Mouse (Mus musculus): ENCODE measurements around the gene Ksr1.

GRCm38 (mm10) chr11:79072108-79072507 is 74.1 kb downstream of the Ksr1 start:
- TF ChIP-seq CTCF (IDR thresholded peaks at IDR 0.05; ENCODE audit: control insufficient read depth, insufficient read depth, insufficient read length) (no peak), USF1 (IDR thresholded peaks at IDR 0.05; ENCODE audit: low read depth) (no peak), MAX (IDR thresholded peaks at IDR 0.05) (no peak), MYOG (IDR thresholded peaks at IDR 0.05; ENCODE audit: control insufficient read depth, extremely low read depth, insufficient read length) (no peak), CEBPB (IDR thresholded peaks at IDR 0.05; ENCODE audit: low read depth) (no peak), MYOD1 (IDR thresholded peaks at IDR 0.05; ENCODE audit: control insufficient read depth, insufficient read length, low read depth) (no peak)
